9 mouse cellular contexts compared by ENCODE assay signal in the genomic region with DNA sequence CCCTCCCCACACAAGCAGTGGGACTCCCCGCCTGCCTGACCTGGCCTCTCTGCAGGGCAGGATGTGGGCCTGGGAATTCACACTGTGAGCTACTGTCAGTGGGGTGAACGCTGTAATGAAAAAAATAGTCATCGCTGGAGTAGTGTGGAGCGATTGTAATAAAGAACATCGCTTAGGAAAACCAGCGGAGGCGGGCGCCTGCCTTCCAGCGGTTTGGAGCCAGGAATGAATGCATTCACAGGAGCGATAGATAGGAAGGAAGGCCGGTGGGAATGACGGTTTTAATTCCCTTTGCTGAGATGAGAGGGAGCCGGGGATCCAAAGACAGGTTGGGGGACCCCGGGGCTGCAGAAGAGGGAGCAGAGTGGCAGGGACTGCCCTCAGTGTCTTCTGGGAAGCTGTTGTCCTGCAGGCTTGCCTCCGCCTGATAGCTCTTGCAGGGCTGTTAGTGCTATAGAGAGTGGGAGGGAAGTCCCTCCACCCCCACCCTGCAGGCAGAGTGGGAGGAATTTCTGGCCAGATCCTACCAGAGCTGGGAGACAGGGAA. TPM values are rescaled to one million over a fixed set of nuclear protein-coding genes. Genes with fewer than 3 reads are reported as not detected.
DNase-seq lines count a peak whose midpoint lies in the region; ATAC-seq and TF ChIP-seq lines count a peak whose summit lies in the region.
"Had no signal": no experiment of that assay in that cellular context is flagged by ENCODE, and none has a peak within 500 bp of the region (broad histone marks: within the 10 kb centered on the region; RNA-seq: fewer than 3 reads in every experiment).

No protein-coding gene starts in this region.

- H3K4me2 ChIP-seq in heart, embryonic 15.5 days, result peak overlapping the region; percentile 54
- peak overlapping the region; percentile 38 for H3K4me2 ChIP-seq in limb, embryonic 13.5 days (replicated peaks)

- intact Hi-C loops in heart, postnatal 36 days (cut with DNase I), result loop anchor here (5.0 kb wide), 1 partner anchor 78 kb away; no protein-coding TSS in a partner anchor

- peak overlapping the region; percentile 63 for H3K27ac ChIP-seq in cortical plate, adult 2 months (ENCODE audit: insufficient read depth, low read length)
- peak overlapping the region; percentile 61 for H3K27ac ChIP-seq in heart, embryonic 15.5 days
- H3K27ac ChIP-seq in limb, embryonic 13.5 days, result no peak overlapping the region

- TF ChIP-seq POLR2A in cortical plate, adult 2 months (IDR thresholded peaks at IDR 0.05; ENCODE audit: extremely low read depth, insufficient read depth, low read length), result no peak

- peak; percentile 97 for DNase-seq in heart, adult 11 months
- DNase-seq in heart, postnatal 36 days, result no peak
- no peak for DNase-seq in spleen, postnatal 10 days (ENCODE audit: low spot score in 2 of 2)
- no peak for DNase-seq in ovary, postnatal 14 days (ENCODE audit: low spot score)

- WGBS in heart, embryonic 15.5 days, result 20% methylated on average over 15 of the region's 15 CpGs
- 19% methylated on average over 15 of the region's 15 CpGs for WGBS in limb, embryonic 13.5 days

- ATAC-seq in heart, embryonic 15.5 days (replicated peaks; ENCODE audit: insufficient number of reproducible peaks, insufficient read depth, low FRiP score, low read depth), result peak; percentile 40; the same call in 1 of the 2 replicates
- ATAC-seq in limb, embryonic 13.5 days (ENCODE audit: low FRiP score, low read depth), result no peak
- ATAC-seq in megakaryocyte-erythroid progenitor cell, adult 5-6 weeks (replicated peaks; ENCODE audit: low FRiP score, low TSS enrichment, poor library complexity, severe bottlenecking), result no peak

- no peaks in the 10 kb centered on the region for H3K36me3 ChIP-seq in heart, embryonic 15.5 days
- H3K36me3 ChIP-seq in limb, embryonic 13.5 days, result no peaks in the 10 kb centered on the region

- H3K9me3 ChIP-seq in heart, embryonic 15.5 days (replicated peaks), result no peaks in the 10 kb centered on the region
- H3K9me3 ChIP-seq in limb, embryonic 13.5 days, result no peaks in the 10 kb centered on the region

- H3K4me3 ChIP-seq in cortical plate, adult 2 months (ENCODE audit: insufficient read depth, low read length), result no peak overlapping the region
- H3K4me3 ChIP-seq in heart, embryonic 15.5 days, result no peak overlapping the region
- no peak overlapping the region for H3K4me3 ChIP-seq in limb, embryonic 13.5 days

- no peak overlapping the region for H3K9ac ChIP-seq in heart, embryonic 15.5 days
- H3K9ac ChIP-seq in limb, embryonic 13.5 days, result 0 out of 2 replicates have a peak overlapping the region, but pooled peaks have one; percentile 39

- H3K4me1 ChIP-seq in cortical plate, adult 2 months (ENCODE audit: control insufficient read depth, insufficient read depth, low read length), result peaks cover 12% of the 10 kb centered on the region
- peaks cover 20% of the 10 kb centered on the region for H3K4me1 ChIP-seq in heart, embryonic 15.5 days (replicated peaks)
- H3K4me1 ChIP-seq in limb, embryonic 13.5 days, result peaks cover 11% of the 10 kb centered on the region

- TF ChIP-seq CTCF in cortical plate, adult 2 months (IDR thresholded peaks at IDR 0.05; ENCODE audit: extremely low read depth, insufficient read depth, low read length), result no peak

- no peaks in the 10 kb centered on the region for H3K27me3 ChIP-seq in heart, embryonic 15.5 days
- H3K27me3 ChIP-seq in limb, embryonic 13.5 days, result peaks cover 10% of the 10 kb centered on the region; the same call in 1 of the 2 replicates

RNA-seq across cellular contexts. Expression of gene Galnt16, which starts 56.8 kb away (rescaled TPM):
- 1 to 10 TPM; 2.7 to 3.7 TPM for total RNA-seq in heart, postnatal 36 days (2021)
- polyA plus RNA-seq in cortical plate, adult 2 months (2012; rRNA removed), result 30.7 and 32.5 TPM in 2 replicates
- 6.9 and 11.1 TPM in 2 replicates for polyA plus RNA-seq in heart, embryonic 15.5 days (2015; fragmentation: Nextera tagmentation; extraction: Ambion mirVana)
- polyA plus RNA-seq in limb, embryonic 13.5 days (2015; fragmentation: Nextera tagmentation; extraction: Ambion mirVana), result 16.2 and 17.1 TPM in 2 replicates
- total RNA-seq in megakaryocyte-erythroid progenitor cell, adult 5-6 weeks (2014; fragmentation: Nextera tagmentation), result not detected in 2 replicates
- not detected in 2 replicates for total RNA-seq in megakaryocyte-erythroid progenitor cell, adult 5-6 weeks (2017)
- total RNA-seq: liver, adult 2 months had no signal
